Mouse (Mus musculus) spleen, adult 10 weeks (tissue): ENCODE results near the gene Pls3. TPM values are rescaled to one million over a fixed set of nuclear protein-coding genes. Genes with fewer than 3 reads are reported as not detected.

Experiments
- polyA plus RNA-seq: library from polyadenylated mRNA; stranded (reverse); fragments of 350-450 nt; fragmentation: Illumina TruSeq; extraction: RNeasy Lipid Tissue Mini Kit (QIAGEN cat#74804); gene quantifications from one replicate; pipeline ENCODE4 v1.2.3, GENCODE M21; 2015; ENCODE audit warnings: low replicate concordance; ENCODE audit not compliant: insufficient read depth

Gene Pls3
- polyA plus RNA-seq = 33.8 TPM

GRCm38 (mm10) chrX:75874332-75875291 is at the start of gene Pls3:
Gene Pls3 (minus strand): TSS chrX:75875182.

